Comparison of ENCODE assay signal across 20 mouse cellular contexts in genomic region chr13:109279211-109279610, GRCm38 (mm10).
DNase-seq lines count a peak whose midpoint lies in the region; ATAC-seq and TF ChIP-seq lines count a peak whose summit lies in the region.
"Had no signal": no experiment of that assay in that cellular context is flagged by ENCODE, and none has a peak within 500 bp of the region (broad histone marks: within the 10 kb centered on the region; RNA-seq: fewer than 3 reads in every experiment).

No protein-coding gene starts in this region.

- no peak overlapping the region for H3K4me3 ChIP-seq in cerebellum, adult 2 months (replicated peaks; ENCODE audit: insufficient read depth, low read depth, low read length)
- no peak overlapping the region for H3K4me3 ChIP-seq in lung, embryonic 16.5 days (ENCODE audit: low read length)
- H3K4me3 ChIP-seq: embryonic facial prominence, embryonic 15.5 days; heart, embryonic 13.5 days; hindbrain, embryonic 15.5 days; intestine, embryonic 15.5 days; kidney, embryonic 15.5 days; limb, embryonic 13.5 days; liver, embryonic 13.5 days; megakaryocyte, embryonic 14.5 days; midbrain, embryonic 15.5 days had no signal

- peaks cover 6% of the 10 kb centered on the region; the same call in 1 of the 2 replicates for H3K9me3 ChIP-seq in lung, embryonic 16.5 days (ENCODE audit: control insufficient read depth, low read length)
- H3K9me3 ChIP-seq: embryonic facial prominence, embryonic 15.5 days; intestine, embryonic 15.5 days; kidney, embryonic 15.5 days; liver, embryonic 13.5 days; megakaryocyte, embryonic 14.5 days; midbrain, embryonic 15.5 days had no signal

- H3K4me2 ChIP-seq in lung, embryonic 16.5 days (ENCODE audit: low read depth, low read length) = no peak overlapping the region
- H3K4me2 ChIP-seq: intestine, embryonic 15.5 days; kidney, embryonic 15.5 days; liver, embryonic 13.5 days; midbrain, embryonic 15.5 days had no signal

- 36% methylated on average over 6 of the region's 6 CpGs for WGBS in cerebellum, adult 2 months
- 44% methylated on average over 6 of the region's 6 CpGs for WGBS in lung, embryonic 16.5 days

- H3K36me3 ChIP-seq in lung, embryonic 16.5 days (ENCODE audit: control insufficient read depth, insufficient read depth, low read length) = no peaks in the 10 kb centered on the region
- H3K36me3 ChIP-seq: embryonic facial prominence, embryonic 15.5 days; hindbrain, embryonic 15.5 days; intestine, embryonic 15.5 days; kidney, embryonic 15.5 days; limb, embryonic 13.5 days; liver, embryonic 13.5 days; midbrain, embryonic 15.5 days had no signal

- no peaks in the 10 kb centered on the region for H3K27me3 ChIP-seq in cerebellum, adult 2 months (ENCODE audit: control insufficient read depth, insufficient read depth, low read length)
- no peaks in the 10 kb centered on the region for H3K27me3 ChIP-seq in lung, embryonic 16.5 days (ENCODE audit: control insufficient read depth, insufficient read depth, low read depth, low read length)
- H3K27me3 ChIP-seq: embryonic facial prominence, embryonic 15.5 days; heart, embryonic 13.5 days; hindbrain, embryonic 15.5 days; intestine, embryonic 15.5 days; kidney, embryonic 15.5 days; limb, embryonic 13.5 days; liver, embryonic 13.5 days; megakaryocyte, embryonic 14.5 days; midbrain, embryonic 15.5 days had no signal

- DNase-seq in cerebellum, adult 2 months = peak in 1 of 2 experiments; percentile 66
- DNase-seq in cerebellum, postnatal 4 days (ENCODE audit: low spot score in 2 of 2) = no peak
- no peak for DNase-seq in lung, adult 18-20 months
- peak; percentile 22 for DNase-seq in adrenal gland, postnatal 14 days
- no peak for DNase-seq in layer of hippocampus, adult 9-10 months (ENCODE audit: low spot score)
- DNase-seq in adipocyte (ENCODE audit: low spot score) = no peak
- DNase-seq: heart, postnatal 4 days; liver, embryonic 13.5 days; right cerebral cortex, postnatal 25 days; thymus, adult 2 months had no signal

- peak; percentile 23; the same call in 1 of the 2 replicates for ATAC-seq in lung, embryonic 16.5 days (ENCODE audit: low read depth)
- ATAC-seq: activated CD4-positive, CD25-positive, alpha-beta regulatory T cell, adult 4 months; intestine, embryonic 15.5 days had no signal

- no peak for TF ChIP-seq CTCF in cerebellum, adult 2 months (IDR thresholded peaks at IDR 0.05; ENCODE audit: borderline replicate concordance, insufficient read depth, low read depth, low read length)

- no peak overlapping the region for H3K9ac ChIP-seq in lung, embryonic 16.5 days (ENCODE audit: low read length)
- H3K9ac ChIP-seq: embryonic facial prominence, embryonic 15.5 days; heart, embryonic 13.5 days; hindbrain, embryonic 15.5 days; intestine, embryonic 15.5 days; kidney, embryonic 15.5 days; limb, embryonic 13.5 days; liver, embryonic 13.5 days; midbrain, embryonic 15.5 days had no signal

- peaks cover 17% of the 10 kb centered on the region for H3K4me1 ChIP-seq in cerebellum, adult 2 months (ENCODE audit: control insufficient read depth, insufficient read depth, low read length)
- H3K4me1 ChIP-seq in lung, embryonic 16.5 days (replicated peaks; ENCODE audit: control insufficient read depth, insufficient read depth, low read length) = peaks cover 2% of the 10 kb centered on the region; the same call in 1 of the 2 replicates
- H3K4me1 ChIP-seq: liver, embryonic 13.5 days; megakaryocyte, embryonic 14.5 days had no signal

- TF ChIP-seq POLR2A in cerebellum, adult 2 months (IDR thresholded peaks at IDR 0.05; ENCODE audit: borderline replicate concordance, insufficient read depth, low read length) = no peak

- peak overlapping the region; percentile 20; the same call in 1 of the 2 replicates for H3K27ac ChIP-seq in cerebellum, adult 2 months (ENCODE audit: insufficient read depth, low read length)
- H3K27ac ChIP-seq in lung, embryonic 16.5 days (ENCODE audit: low read length) = no peak overlapping the region
- H3K27ac ChIP-seq: embryonic facial prominence, embryonic 15.5 days; heart, embryonic 13.5 days; intestine, embryonic 15.5 days; kidney, embryonic 15.5 days; limb, embryonic 13.5 days; liver, embryonic 13.5 days; midbrain, embryonic 15.5 days had no signal
